Mouse (Mus musculus): Measurements from ENCODE around the gene 1700037H04Rik. TPM values are rescaled to one million over a fixed set of nuclear protein-coding genes. Genes with fewer than 3 reads are reported as not detected.
A peak's percentile ranks its signal among the peaks of the same experiment; 100 is the strongest.

Gene 1700037H04Rik
- polyA plus RNA-seq, 1 experiment = 98.0 TPM

DNA sequence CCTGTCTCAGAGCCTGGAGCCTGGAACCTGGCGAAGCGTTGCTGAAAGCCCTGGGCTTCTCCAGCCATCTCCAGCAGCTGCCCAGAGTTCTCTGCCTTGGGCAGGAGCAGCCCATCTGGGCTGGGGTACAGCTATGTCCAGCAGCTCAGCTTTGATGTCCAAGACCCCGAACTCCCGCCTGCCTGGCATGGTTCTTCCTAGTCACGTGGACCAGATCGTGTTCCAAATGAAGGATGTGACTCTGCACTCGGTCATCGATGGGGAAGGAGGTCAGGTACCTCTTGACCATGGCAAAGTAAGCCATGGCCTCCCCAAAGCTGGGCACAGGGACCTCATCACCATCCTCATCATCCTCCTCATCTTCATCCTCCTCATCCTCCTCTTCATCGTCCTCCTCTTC, 18.1 kb upstream of the 1700037H04Rik start:
- peak overlapping the region; percentile 29 for H3ac ChIP-seq (ENCODE audit: control insufficient read depth, insufficient read length, low read depth)
- no peaks in the 10 kb centered on the region for H3K27me3 ChIP-seq (ENCODE audit: control insufficient read depth, insufficient read depth, insufficient read length)
- TF ChIP-seq MAX (IDR thresholded peaks at IDR 0.05) = peak; percentile 39
- TF ChIP-seq USF1 (IDR thresholded peaks at IDR 0.05; ENCODE audit: low read depth) = peak; percentile 61
- no peak for TF ChIP-seq CEBPB (IDR thresholded peaks at IDR 0.05; ENCODE audit: low read depth)
- no peak for TF ChIP-seq CTCF (IDR thresholded peaks at IDR 0.05; ENCODE audit: control insufficient read depth, insufficient read depth, insufficient read length)
- H3K79me2 ChIP-seq (ENCODE audit: control insufficient read depth, insufficient read depth) = peaks cover 46% of the 10 kb centered on the region
- peak overlapping the region; percentile 83 for H3K4me3 ChIP-seq (ENCODE audit: insufficient read depth, poor library complexity, severe bottlenecking)
- H3K79me3 ChIP-seq (ENCODE audit: low read depth) = peaks cover 36% of the 10 kb centered on the region
- H3K36me3 ChIP-seq (ENCODE audit: control insufficient read depth, insufficient read depth) = peaks cover 13% of the 10 kb centered on the region

- peaks cover 13% of the 10 kb centered on the region for H3K36me3 ChIP-seq (ENCODE audit: control insufficient read depth, insufficient read depth)
- H3K79me2 ChIP-seq (ENCODE audit: control insufficient read depth, insufficient read depth) = peaks cover 46% of the 10 kb centered on the region
- peaks cover 36% of the 10 kb centered on the region for H3K79me3 ChIP-seq (ENCODE audit: low read depth)
- TF ChIP-seq MYOD1 (IDR thresholded peaks at IDR 0.05; ENCODE audit: control insufficient read depth, insufficient read length, low read depth) = no peak
- TF ChIP-seq FOSL1 (IDR thresholded peaks at IDR 0.05; ENCODE audit: insufficient read depth, low read length, poor library complexity, severe bottlenecking) = no peak
- no peak for TF ChIP-seq MAX (IDR thresholded peaks at IDR 0.05)
- no peak for TF ChIP-seq CTCF (IDR thresholded peaks at IDR 0.05; ENCODE audit: control insufficient read depth, insufficient read depth, insufficient read length)
- no peak for TF ChIP-seq USF1 (IDR thresholded peaks at IDR 0.05; ENCODE audit: low read depth)
- TF ChIP-seq MYOG (IDR thresholded peaks at IDR 0.05; ENCODE audit: control insufficient read depth, extremely low read depth, insufficient read length) = no peak
- no peak for TF ChIP-seq CEBPB (IDR thresholded peaks at IDR 0.05; ENCODE audit: low read depth)
- no peaks in the 10 kb centered on the region for H3K27me3 ChIP-seq (ENCODE audit: control insufficient read depth, insufficient read depth, insufficient read length)
- H3ac ChIP-seq (ENCODE audit: control insufficient read depth, insufficient read length, low read depth) = no peak overlapping the region
- no peak overlapping the region for H3K4me3 ChIP-seq (ENCODE audit: insufficient read depth, poor library complexity, severe bottlenecking)
These were observed 16.6 kb upstream of the 1700037H04Rik start for GRCm38 (mm10) chr2:131176491-131176890.

GRCm38 (mm10) chr2:131175945-131176309, 16.0 kb upstream of the 1700037H04Rik start:
- Histone ChIP-seq H3ac (ENCODE audit: control insufficient read depth, insufficient read length, low read depth) (no peak overlapping the region), H3K79me2 (ENCODE audit: control insufficient read depth, insufficient read depth) (peaks cover 46% of the 10 kb centered on the region), H3K36me3 (ENCODE audit: control insufficient read depth, insufficient read depth) (peaks cover 13% of the 10 kb centered on the region), H3K4me3 (ENCODE audit: insufficient read depth, poor library complexity, severe bottlenecking) (no peak overlapping the region), H3K27me3 (ENCODE audit: control insufficient read depth, insufficient read depth, insufficient read length) (no peaks in the 10 kb centered on the region), H3K79me3 (ENCODE audit: low read depth) (peaks cover 36% of the 10 kb centered on the region)
- TF ChIP-seq MAX (IDR thresholded peaks at IDR 0.05) (no peak), CTCF (IDR thresholded peaks at IDR 0.05; ENCODE audit: control insufficient read depth, insufficient read depth, insufficient read length) (no peak), MYOG (IDR thresholded peaks at IDR 0.05; ENCODE audit: control insufficient read depth, extremely low read depth, insufficient read length) (no peak), FOSL1 (IDR thresholded peaks at IDR 0.05; ENCODE audit: insufficient read depth, low read length, poor library complexity, severe bottlenecking) (no peak), USF1 (IDR thresholded peaks at IDR 0.05; ENCODE audit: low read depth) (no peak), CEBPB (IDR thresholded peaks at IDR 0.05; ENCODE audit: low read depth) (no peak), MYOD1 (IDR thresholded peaks at IDR 0.05; ENCODE audit: control insufficient read depth, insufficient read length, low read depth) (no peak)

GRCm38 (mm10) chr2:131175286-131175944, 15.5 kb upstream of the 1700037H04Rik start:
- Histone ChIP-seq H3K27me3 (ENCODE audit: control insufficient read depth, insufficient read depth, insufficient read length) (no peaks in the 10 kb centered on the region), H3K79me3 (ENCODE audit: low read depth) (peaks cover 34% of the 10 kb centered on the region), H3K79me2 (ENCODE audit: control insufficient read depth, insufficient read depth) (peaks cover 46% of the 10 kb centered on the region), H3ac (ENCODE audit: control insufficient read depth, insufficient read length, low read depth) (no peak overlapping the region), H3K4me3 (ENCODE audit: insufficient read depth, poor library complexity, severe bottlenecking) (no peak overlapping the region), H3K36me3 (ENCODE audit: control insufficient read depth, insufficient read depth) (peaks cover 13% of the 10 kb centered on the region)
- no peak for TF ChIP-seq CEBPB (IDR thresholded peaks at IDR 0.05; ENCODE audit: low read depth)
- TF ChIP-seq MYOD1 (IDR thresholded peaks at IDR 0.05; ENCODE audit: control insufficient read depth, insufficient read length, low read depth) = no peak
- no peak for TF ChIP-seq USF1 (IDR thresholded peaks at IDR 0.05; ENCODE audit: low read depth)
- TF ChIP-seq MYOG (IDR thresholded peaks at IDR 0.05; ENCODE audit: control insufficient read depth, extremely low read depth, insufficient read length) = no peak
- no peak for TF ChIP-seq CTCF (IDR thresholded peaks at IDR 0.05; ENCODE audit: control insufficient read depth, insufficient read depth, insufficient read length)
- TF ChIP-seq MAX (IDR thresholded peaks at IDR 0.05) = no peak
- no peak for TF ChIP-seq FOSL1 (IDR thresholded peaks at IDR 0.05; ENCODE audit: insufficient read depth, low read length, poor library complexity, severe bottlenecking)

GRCm38 (mm10) chr2:131174700-131175099, 14.8 kb upstream of the 1700037H04Rik start:
- TF ChIP-seq MYOD1 (IDR thresholded peaks at IDR 0.05; ENCODE audit: control insufficient read depth, insufficient read length, low read depth) (no peak), FOSL1 (IDR thresholded peaks at IDR 0.05; ENCODE audit: insufficient read depth, low read length, poor library complexity, severe bottlenecking) (no peak), CEBPB (IDR thresholded peaks at IDR 0.05; ENCODE audit: low read depth) (no peak), MYOG (IDR thresholded peaks at IDR 0.05; ENCODE audit: control insufficient read depth, extremely low read depth, insufficient read length) (no peak)
- H3K79me2 ChIP-seq (ENCODE audit: control insufficient read depth, insufficient read depth) = peaks cover 40% of the 10 kb centered on the region
- H3K4me3 ChIP-seq (ENCODE audit: insufficient read depth, poor library complexity, severe bottlenecking) = peak overlapping the region; percentile 8
- peaks cover 33% of the 10 kb centered on the region for H3K79me3 ChIP-seq (ENCODE audit: low read depth)
- H3ac ChIP-seq (ENCODE audit: control insufficient read depth, insufficient read length, low read depth) = peak overlapping the region; percentile 19
- H3K27me3 ChIP-seq (ENCODE audit: control insufficient read depth, insufficient read depth, insufficient read length) = no peaks in the 10 kb centered on the region
- peaks cover 13% of the 10 kb centered on the region for H3K36me3 ChIP-seq (ENCODE audit: control insufficient read depth, insufficient read depth)

DNA sequence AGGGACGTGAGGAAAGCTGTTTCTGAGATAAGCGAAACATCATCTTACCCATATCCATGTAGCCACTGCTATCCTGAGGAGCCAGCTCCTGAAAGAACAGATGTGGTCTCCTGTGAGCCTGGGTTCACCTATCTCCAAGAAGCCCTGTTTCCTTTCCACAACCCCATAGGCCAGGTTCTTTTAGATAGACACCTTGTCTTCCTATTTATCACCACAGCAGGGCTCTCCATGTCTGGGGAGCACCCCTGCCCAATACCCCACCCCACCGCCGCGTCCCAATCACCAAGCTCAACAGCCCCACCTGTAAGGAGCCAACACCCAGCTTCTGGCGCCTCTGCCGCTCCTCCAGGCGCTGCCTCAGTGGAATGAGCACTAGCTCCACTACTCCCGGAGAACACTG, 12.4 kb upstream of the 1700037H04Rik start:
- Histone ChIP-seq H3K79me2 (ENCODE audit: control insufficient read depth, insufficient read depth) (peaks cover 16% of the 10 kb centered on the region), H3K79me3 (ENCODE audit: low read depth) (peaks cover 12% of the 10 kb centered on the region), H3K4me3 (ENCODE audit: insufficient read depth, poor library complexity, severe bottlenecking) (no peak overlapping the region), H3ac (ENCODE audit: control insufficient read depth, insufficient read length, low read depth) (no peak overlapping the region), H3K36me3 (ENCODE audit: control insufficient read depth, insufficient read depth) (peaks cover 1% of the 10 kb centered on the region), H3K27me3 (ENCODE audit: control insufficient read depth, insufficient read depth, insufficient read length) (no peaks in the 10 kb centered on the region)
- no peak for TF ChIP-seq MAX (IDR thresholded peaks at IDR 0.05)
- TF ChIP-seq MYOD1 (IDR thresholded peaks at IDR 0.05; ENCODE audit: control insufficient read depth, insufficient read length, low read depth) = no peak
- no peak for TF ChIP-seq CEBPB (IDR thresholded peaks at IDR 0.05; ENCODE audit: low read depth)
- TF ChIP-seq FOSL1 (IDR thresholded peaks at IDR 0.05; ENCODE audit: insufficient read depth, low read length, poor library complexity, severe bottlenecking) = no peak
- TF ChIP-seq USF1 (IDR thresholded peaks at IDR 0.05; ENCODE audit: low read depth) = no peak
- TF ChIP-seq CTCF (IDR thresholded peaks at IDR 0.05; ENCODE audit: control insufficient read depth, insufficient read depth, insufficient read length) = no peak
- TF ChIP-seq MYOG (IDR thresholded peaks at IDR 0.05; ENCODE audit: control insufficient read depth, extremely low read depth, insufficient read length) = no peak
